Mouse (Mus musculus): ENCODE measurements around the gene Kat2a. TPM values are rescaled to one million over a fixed set of nuclear protein-coding genes. Genes with fewer than 3 reads are reported as not detected.

Gene Kat2a
- polyA plus RNA-seq, 1 experiment from 2014 or later: 41.6 TPM

DNA sequence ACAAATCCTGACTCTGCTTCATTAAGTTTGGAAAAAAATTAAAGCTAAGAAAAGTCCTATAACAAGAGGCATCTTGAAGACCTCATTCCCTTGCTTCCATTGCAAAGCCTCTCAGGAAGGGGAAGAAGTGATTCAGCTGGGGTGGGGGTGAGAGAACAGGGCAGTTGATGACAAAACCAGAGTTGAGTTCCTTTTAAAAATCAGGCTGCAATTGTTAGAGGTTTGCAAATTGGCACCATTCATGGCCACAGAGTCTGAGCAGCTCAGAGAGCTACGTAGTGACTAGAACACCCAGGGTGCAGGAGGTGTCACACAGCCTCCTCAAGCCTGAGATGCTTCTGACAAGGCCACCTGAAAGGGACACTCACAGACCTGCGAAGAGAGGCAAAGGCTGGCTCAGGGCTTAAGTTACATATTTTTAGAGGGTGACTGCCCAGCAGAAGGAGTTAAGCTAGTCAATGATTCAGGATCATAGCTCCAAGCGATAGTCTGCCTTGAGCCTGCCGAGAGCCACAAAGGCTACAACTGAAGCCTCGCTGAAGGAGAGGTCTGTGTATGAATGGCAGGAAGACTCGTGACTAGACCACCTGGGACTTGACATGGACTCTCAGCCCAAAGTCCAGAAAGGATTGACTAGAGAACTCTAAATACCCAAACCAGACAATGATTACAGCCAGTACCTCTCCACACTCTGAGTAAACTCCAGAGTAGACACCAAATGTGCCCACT is 18.4 kb upstream of the Kat2a start:
- no peak overlapping the region for H3K4me2 ChIP-seq
- H3K9ac ChIP-seq: no peak overlapping the region
- no peak overlapping the region for H3K27ac ChIP-seq
- H3K36me3 ChIP-seq (ENCODE audit: poor library complexity, severe bottlenecking): peaks cover 23% of the 10 kb centered on the region; the same call in 1 of the 2 replicates
- H3K27me3 ChIP-seq: no peaks in the 10 kb centered on the region
- H3K4me1 ChIP-seq: peaks cover 3% of the 10 kb centered on the region; the same call in 1 of the 2 replicates
- no peak overlapping the region for H3K4me3 ChIP-seq
- 89% methylated on average over 6 of the region's 6 CpGs for WGBS
- no peaks in the 10 kb centered on the region for H3K9me3 ChIP-seq (replicated peaks)
- ATAC-seq: no peak

DNA sequence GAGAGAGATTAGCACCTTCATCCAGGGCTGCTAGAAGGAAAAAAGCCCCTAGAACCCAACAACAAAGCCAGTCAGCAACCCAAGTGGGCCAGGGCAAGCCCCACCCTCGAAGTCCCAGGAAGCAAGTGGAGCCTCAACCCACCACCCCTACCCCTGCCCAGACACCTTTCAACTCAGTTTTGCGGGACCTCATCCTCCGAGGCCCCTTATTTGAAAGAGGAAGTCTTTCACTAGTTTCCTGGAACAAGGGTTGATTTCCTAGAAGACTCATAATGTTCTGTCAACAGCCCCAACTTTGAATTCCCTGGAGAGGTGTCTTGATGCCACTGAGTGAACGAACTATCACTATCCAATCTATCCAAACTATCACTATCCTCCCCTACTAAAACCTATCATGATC is 17.7 kb upstream of the Kat2a start:
- WGBS: 89% methylated on average over 4 of the region's 4 CpGs

GRCm38 (mm10) chr11:100728601-100729000 is 16.3 kb upstream of the Kat2a start:
- Histone ChIP-seq H3K27me3 (no peaks in the 10 kb centered on the region), H3K4me3 (no peak overlapping the region), H3K27ac (no peak overlapping the region), H3K9ac (no peak overlapping the region), H3K36me3 (ENCODE audit: poor library complexity, severe bottlenecking) (peaks cover 20% of the 10 kb centered on the region; the same call in 1 of the 2 replicates), H3K4me1 (no peaks in the 10 kb centered on the region), H3K9me3 (replicated peaks) (no peaks in the 10 kb centered on the region), H3K4me2 (no peak overlapping the region)
- WGBS: 86% methylated on average over 6 of the region's 6 CpGs
- ATAC-seq: no peak

More for the DNA sequence above, 17.7 kb upstream of the Kat2a start:
- H3K27me3 ChIP-seq: no peaks in the 10 kb centered on the region
- H3K4me1 ChIP-seq: no peaks in the 10 kb centered on the region
- peaks cover 23% of the 10 kb centered on the region; the same call in 1 of the 2 replicates for H3K36me3 ChIP-seq (ENCODE audit: poor library complexity, severe bottlenecking)
- H3K4me2 ChIP-seq: no peak overlapping the region
- no peak overlapping the region for H3K4me3 ChIP-seq
- ATAC-seq: no peak
- H3K27ac ChIP-seq: no peak overlapping the region
- H3K9me3 ChIP-seq (replicated peaks): no peaks in the 10 kb centered on the region
- no peak overlapping the region for H3K9ac ChIP-seq

DNA sequence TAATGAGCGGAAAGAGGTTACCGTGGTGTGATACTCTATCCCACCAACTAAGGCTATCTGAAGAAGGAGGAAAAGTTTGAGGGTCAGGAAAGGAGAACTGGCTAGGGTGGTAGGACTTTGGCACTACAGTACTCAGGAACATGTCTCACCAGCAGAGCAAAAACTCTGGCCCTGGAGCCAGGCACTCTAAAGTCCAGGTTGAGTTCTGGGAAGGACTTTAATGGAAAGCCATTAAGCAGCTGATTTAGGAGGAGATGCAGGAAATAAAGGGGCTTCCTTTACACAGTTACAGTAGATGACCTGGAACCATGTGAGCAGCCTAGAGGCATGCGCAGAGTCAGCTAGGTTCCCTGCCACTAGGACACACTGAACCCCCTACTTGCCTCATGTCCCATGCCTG is 14.9 kb upstream of the Kat2a start:
- Histone ChIP-seq H3K27me3 (no peaks in the 10 kb centered on the region), H3K27ac (no peak overlapping the region), H3K4me3 (no peak overlapping the region), H3K4me2 (no peak overlapping the region), H3K9me3 (replicated peaks) (no peaks in the 10 kb centered on the region), H3K9ac (no peak overlapping the region), H3K36me3 (ENCODE audit: poor library complexity, severe bottlenecking) (peaks cover 7% of the 10 kb centered on the region; the same call in 1 of the 2 replicates), H3K4me1 (peaks cover 5% of the 10 kb centered on the region; the same call in 1 of the 2 replicates)
- no peak for ATAC-seq
- 94% methylated on average over 3 of the region's 3 CpGs for whole genome bisulfite sequencing

DNA sequence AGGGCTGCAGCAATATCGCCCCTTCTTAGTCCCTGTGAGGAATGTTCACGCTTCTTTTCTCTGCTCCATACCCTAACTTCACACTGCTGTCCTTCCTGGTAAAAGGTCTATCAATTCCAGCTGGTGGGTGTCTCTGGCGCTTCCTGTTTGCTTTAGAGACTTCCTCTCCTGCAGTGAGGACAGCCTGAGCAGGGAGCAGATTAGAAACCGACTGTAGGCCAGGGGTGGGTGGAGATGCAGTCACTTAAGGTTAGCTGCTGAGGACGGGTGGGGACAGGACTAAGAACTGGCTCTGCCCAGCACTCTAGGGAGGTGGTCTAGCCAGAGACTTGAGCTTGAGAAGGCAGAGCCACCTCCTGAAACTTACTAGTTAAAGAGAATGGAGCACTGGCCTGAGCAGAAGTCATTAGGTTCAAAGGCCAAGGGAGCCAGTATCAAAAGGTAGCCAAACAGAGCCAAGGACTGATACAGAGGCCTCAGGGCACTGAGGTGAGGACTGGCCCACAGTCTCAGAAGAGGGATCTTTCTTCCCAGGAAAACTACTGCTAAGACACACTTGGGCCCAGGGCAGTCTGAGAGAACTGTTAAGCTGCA is 12.8 kb upstream of the Kat2a start:
- Histone ChIP-seq H3K27me3 (no peaks in the 10 kb centered on the region), H3K4me1 (peaks cover 19% of the 10 kb centered on the region), H3K9ac (no peak overlapping the region), H3K36me3 (ENCODE audit: poor library complexity, severe bottlenecking) (peaks cover 6% of the 10 kb centered on the region; the same call in 1 of the 2 replicates), H3K4me3 (no peak overlapping the region), H3K9me3 (replicated peaks) (no peaks in the 10 kb centered on the region), H3K27ac (no peak overlapping the region), H3K4me2 (no peak overlapping the region)
- ATAC-seq: no peak
- 65% methylated on average over 5 of the region's 5 CpGs for WGBS

- 62% methylated on average over 2 of the region's 2 CpGs for WGBS
- Histone ChIP-seq H3K36me3 (ENCODE audit: poor library complexity, severe bottlenecking) (peaks cover 24% of the 10 kb centered on the region), H3K4me2 (no peak overlapping the region), H3K27me3 (no peaks in the 10 kb centered on the region), H3K9ac (no peak overlapping the region), H3K9me3 (replicated peaks) (no peaks in the 10 kb centered on the region), H3K4me3 (no peak overlapping the region), H3K27ac (no peak overlapping the region), H3K4me1 (peaks cover 19% of the 10 kb centered on the region)
- ATAC-seq: no peak
Observed at GRCm38 (mm10) chr11:100722493-100723028, 10.3 kb upstream of the Kat2a start.

- Histone ChIP-seq H3K4me3 (no peak overlapping the region), H3K4me1 (peaks cover 19% of the 10 kb centered on the region), H3K27ac (no peak overlapping the region), H3K9me3 (replicated peaks) (no peaks in the 10 kb centered on the region), H3K27me3 (no peaks in the 10 kb centered on the region), H3K4me2 (no peak overlapping the region), H3K36me3 (ENCODE audit: poor library complexity, severe bottlenecking) (peaks cover 30% of the 10 kb centered on the region), H3K9ac (no peak overlapping the region)
- ATAC-seq: no peak
- WGBS: 67% methylated on average over 8 of the region's 8 CpGs
Observed at GRCm38 (mm10) chr11:100721776-100722492, 9.7 kb upstream of the Kat2a start.

- H3K4me2 ChIP-seq: no peak overlapping the region
- no peak overlapping the region for H3K4me3 ChIP-seq
- H3K36me3 ChIP-seq (ENCODE audit: poor library complexity, severe bottlenecking): peaks cover 36% of the 10 kb centered on the region
- WGBS: 51% methylated on average over 4 of the region's 4 CpGs
- H3K27me3 ChIP-seq: no peaks in the 10 kb centered on the region
- H3K27ac ChIP-seq: no peak overlapping the region
- H3K9ac ChIP-seq: no peak overlapping the region
- H3K9me3 ChIP-seq (replicated peaks): no peaks in the 10 kb centered on the region
- H3K4me1 ChIP-seq: peaks cover 19% of the 10 kb centered on the region
- no peak for ATAC-seq
Observed at GRCm38 (mm10) chr11:100721254-100721653, 9.0 kb upstream of the Kat2a start.

- Histone ChIP-seq H3K36me3 (ENCODE audit: poor library complexity, severe bottlenecking) (peaks cover 45% of the 10 kb centered on the region), H3K27ac (no peak overlapping the region), H3K27me3 (no peaks in the 10 kb centered on the region), H3K4me3 (no peak overlapping the region), H3K9me3 (replicated peaks) (no peaks in the 10 kb centered on the region), H3K4me1 (peaks cover 19% of the 10 kb centered on the region), H3K4me2 (no peak overlapping the region), H3K9ac (no peak overlapping the region)
- no peak for ATAC-seq
- 80% methylated on average over 5 of the region's 5 CpGs for WGBS
Observed at GRCm38 (mm10) chr11:100720345-100720744, 8.1 kb upstream of the Kat2a start.

- no peak overlapping the region for H3K9ac ChIP-seq
- H3K27ac ChIP-seq: no peak overlapping the region
- ATAC-seq: no peak
- H3K4me3 ChIP-seq: no peak overlapping the region
- peaks cover 20% of the 10 kb centered on the region for H3K4me1 ChIP-seq
- no peak overlapping the region for H3K4me2 ChIP-seq
- H3K36me3 ChIP-seq (ENCODE audit: poor library complexity, severe bottlenecking): peaks cover 47% of the 10 kb centered on the region
- H3K9me3 ChIP-seq (replicated peaks): no peaks in the 10 kb centered on the region
- WGBS: 81% methylated on average over 11 of the region's 11 CpGs
- H3K27me3 ChIP-seq: no peaks in the 10 kb centered on the region
Observed at GRCm38 (mm10) chr11:100719893-100720292, 7.6 kb upstream of the Kat2a start.

- H3K4me3 ChIP-seq: no peak overlapping the region
- no peak overlapping the region for H3K27ac ChIP-seq
- H3K27me3 ChIP-seq: no peaks in the 10 kb centered on the region
- no peaks in the 10 kb centered on the region for H3K9me3 ChIP-seq (replicated peaks)
- no peak overlapping the region for H3K9ac ChIP-seq
- H3K4me2 ChIP-seq: no peak overlapping the region
- no peak for ATAC-seq
- H3K4me1 ChIP-seq: peaks cover 26% of the 10 kb centered on the region
- WGBS: 82% methylated on average over 3 of the region's 3 CpGs
- H3K36me3 ChIP-seq (ENCODE audit: poor library complexity, severe bottlenecking): peaks cover 48% of the 10 kb centered on the region
Observed at GRCm38 (mm10) chr11:100719312-100719711, 7.0 kb upstream of the Kat2a start.

DNA sequence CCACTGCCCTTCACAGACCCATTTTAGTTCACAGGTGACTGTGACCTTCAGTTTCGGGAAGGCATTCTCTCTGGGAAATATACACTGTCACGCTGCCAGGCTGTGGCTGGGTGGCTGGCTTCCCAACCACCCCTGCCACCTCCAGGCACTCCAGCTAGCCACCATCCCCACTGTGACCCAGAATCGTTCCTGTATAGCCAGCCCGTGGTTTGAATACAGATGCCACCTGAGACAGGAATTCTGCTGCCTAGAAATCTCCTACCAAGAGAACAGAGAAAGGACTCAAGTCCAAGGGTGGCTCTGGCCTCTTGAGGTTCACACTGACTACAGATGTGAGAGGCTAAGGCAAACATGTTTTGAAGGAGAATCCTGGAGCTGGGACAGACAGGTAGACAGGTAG is 6.6 kb upstream of the Kat2a start:
- Histone ChIP-seq H3K9ac (no peak overlapping the region), H3K27me3 (no peaks in the 10 kb centered on the region), H3K9me3 (replicated peaks) (no peaks in the 10 kb centered on the region), H3K4me1 (peaks cover 30% of the 10 kb centered on the region), H3K4me2 (no peak overlapping the region), H3K4me3 (no peak overlapping the region), H3K27ac (no peak overlapping the region), H3K36me3 (ENCODE audit: poor library complexity, severe bottlenecking) (peaks cover 48% of the 10 kb centered on the region)
- WGBS: 91% methylated on average over 4 of the region's 4 CpGs
- ATAC-seq: no peak

Data from forebrain, embryonic 13.5 days (tissue).